Mouse (Mus musculus) gastrocnemius, adult 8-10 months (tissue): ENCODE measurements around the gene Nfatc4. TPM values are rescaled to one million over a fixed set of nuclear protein-coding genes. Genes with fewer than 3 reads are reported as not detected.
A peak's percentile ranks its signal among the peaks of the same experiment; 100 is the strongest.

Experiments
- DNase-seq, 2 experiments: peaks; one replicate each; pipeline ENCODE4 v3.0.0; 2022; ENCODE audit warnings: low spot score in 2 of 2
- total RNA-seq, 4 experiments: library from RNA; stranded (reverse); gene quantifications; 2 replicates each; pipeline ENCODE4 v1.2.4; 2022

Nfatc4 gene
- total RNA-seq = 1 to 10 TPM; 1.9 to 3.3 (median 2.5) TPM

DNA sequence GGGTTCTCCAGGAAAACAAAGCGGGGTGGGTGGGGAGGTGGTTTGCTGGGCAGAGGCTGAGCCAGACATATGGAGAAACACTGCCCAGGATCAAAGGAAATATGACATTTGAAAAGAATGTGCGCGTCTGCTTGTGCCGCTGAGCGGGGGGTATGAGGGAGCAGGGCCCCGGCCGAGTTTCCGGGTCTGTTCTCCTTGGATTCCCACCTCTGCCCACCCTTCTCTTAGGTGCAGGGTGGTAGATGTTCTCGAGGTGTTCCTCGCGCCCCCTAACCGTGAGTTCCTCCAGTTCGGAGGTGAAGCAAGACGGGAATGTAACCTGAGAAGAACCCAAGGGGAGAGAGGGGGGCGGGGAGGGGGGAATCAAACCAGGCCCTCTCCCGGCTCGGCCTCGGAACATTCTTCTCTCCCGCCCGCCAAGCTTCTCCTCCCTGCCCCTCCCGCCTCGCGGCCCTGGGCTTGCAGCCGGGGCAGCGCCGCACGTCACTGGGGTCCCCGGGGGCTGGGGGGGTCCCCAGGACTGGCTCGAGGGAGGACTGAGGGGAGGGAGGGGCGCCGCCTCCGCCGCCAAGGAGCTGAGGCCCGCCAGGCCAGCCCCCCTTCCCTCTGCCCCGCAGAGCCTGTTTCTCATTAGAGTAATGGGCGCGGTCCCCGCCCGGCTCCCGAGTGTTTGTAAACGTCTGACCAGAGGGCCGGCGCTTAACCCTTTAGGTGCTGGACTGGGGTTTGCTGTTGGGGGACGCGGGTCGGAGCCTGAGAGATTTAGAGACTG is at the start of gene Nfatc4:
TSS of gene Nfatc4 (plus strand) at position 154 of the 772 bp plus-strand sequence.
- DNase-seq = peak; percentile 76 to 87

DNA sequence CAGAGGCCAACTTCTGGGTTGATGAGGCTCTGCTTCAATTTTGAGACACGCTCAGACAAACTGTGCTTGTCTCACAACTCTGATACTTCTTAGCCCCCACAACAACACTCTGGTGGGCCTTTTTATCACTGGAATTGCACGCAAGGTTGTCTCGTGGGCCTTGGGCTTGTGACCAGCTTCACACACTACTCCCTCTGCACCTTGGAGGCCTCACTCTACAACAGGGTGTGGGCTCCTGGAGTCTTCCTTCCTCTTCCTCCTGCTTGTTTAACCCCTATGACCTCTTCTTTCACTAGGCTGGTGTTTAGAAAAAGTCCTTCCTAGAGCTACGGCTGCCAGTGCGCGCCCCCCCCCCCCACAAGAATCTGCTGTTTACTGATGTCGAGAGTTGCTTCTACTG is 46.2 kb upstream of the Nfatc4 start:
- DNase-seq = peak in 1 of 2 experiments; percentile 0

DNA sequence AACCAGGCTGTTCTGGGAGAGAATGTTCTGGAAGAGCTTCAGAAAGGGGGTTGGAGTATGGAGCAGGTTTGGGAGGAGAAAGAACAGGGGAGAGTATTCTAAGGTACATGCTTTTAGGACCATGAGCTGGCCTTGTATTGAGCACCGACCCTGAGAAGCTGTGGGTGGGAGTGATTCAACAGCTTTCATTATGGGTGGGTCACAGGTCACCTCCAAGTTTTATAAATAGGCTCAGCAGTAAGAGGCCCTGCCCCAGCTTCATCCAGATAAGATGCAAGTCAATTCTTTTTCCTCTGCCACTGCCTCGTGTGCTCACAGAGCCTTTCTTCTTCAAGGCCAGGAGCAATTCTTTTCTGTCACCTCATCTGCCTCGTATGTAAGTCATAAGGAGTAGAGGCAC is 45.8 kb upstream of the Nfatc4 start:
- peak in 1 of 2 experiments; percentile 1 for DNase-seq

DNA sequence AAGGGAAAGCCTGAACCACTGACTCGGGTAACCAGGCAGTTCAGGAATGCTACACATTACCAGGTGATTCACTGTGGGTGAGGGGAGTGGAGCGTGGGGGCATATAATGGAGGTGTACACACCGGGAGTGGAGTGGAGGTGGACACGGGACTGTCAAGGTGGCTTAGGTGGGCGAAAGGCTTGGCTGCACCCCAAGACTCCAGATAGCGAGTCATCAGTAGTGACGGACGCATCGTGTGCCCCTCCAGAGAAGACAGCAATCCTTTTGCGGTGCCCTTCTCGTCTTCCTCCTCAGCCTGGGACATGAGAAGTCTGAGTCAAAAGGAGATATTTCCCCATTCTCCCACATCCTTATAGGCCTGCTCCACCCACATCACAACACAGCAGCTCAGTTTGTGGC is 45.1 kb upstream of the Nfatc4 start:
- peak in 1 of 2 experiments; percentile 2 for DNase-seq

DNA sequence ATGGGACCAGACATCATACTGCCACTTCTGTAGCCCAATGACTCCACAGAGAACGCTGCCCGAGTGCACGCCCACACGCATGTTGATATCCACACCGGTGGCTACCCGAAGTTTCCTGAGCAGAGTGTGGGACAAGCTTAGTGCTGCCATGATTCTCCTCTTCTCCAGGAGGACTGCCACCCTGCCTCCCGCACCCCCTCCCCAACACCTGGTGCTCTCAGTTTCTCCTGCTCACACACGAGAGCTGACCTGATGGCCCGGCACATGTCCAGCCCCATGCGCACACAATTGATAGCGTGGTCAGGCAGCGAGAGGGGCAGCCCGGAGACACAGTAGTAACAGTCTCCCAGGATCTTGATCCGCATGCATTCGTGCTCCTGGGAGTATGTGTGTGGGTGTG is 44.3 kb upstream of the Nfatc4 start:
- DNase-seq = peak; percentile 1 to 2

DNA sequence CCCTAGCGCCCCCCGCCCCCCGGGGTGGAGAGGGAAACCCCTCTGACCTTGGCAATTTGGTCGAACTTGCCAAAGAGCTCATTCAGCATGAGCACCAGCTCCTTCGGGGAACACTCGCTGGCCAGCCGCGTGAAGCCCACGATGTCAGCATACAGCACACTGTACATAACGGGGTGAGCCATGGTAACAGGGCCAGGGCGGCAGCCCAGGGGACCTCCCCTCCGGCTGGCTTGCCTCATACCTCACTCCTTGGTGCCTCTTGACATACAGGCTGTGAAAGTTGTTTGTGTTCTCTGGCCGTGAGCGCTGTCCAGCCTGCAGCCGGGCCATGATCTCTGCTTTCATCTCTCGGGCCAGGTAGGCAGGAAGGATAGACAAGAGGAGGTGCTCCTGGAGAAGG is 43.3 kb upstream of the Nfatc4 start:
- peak in 1 of 2 experiments; percentile 1 for DNase-seq

DNA sequence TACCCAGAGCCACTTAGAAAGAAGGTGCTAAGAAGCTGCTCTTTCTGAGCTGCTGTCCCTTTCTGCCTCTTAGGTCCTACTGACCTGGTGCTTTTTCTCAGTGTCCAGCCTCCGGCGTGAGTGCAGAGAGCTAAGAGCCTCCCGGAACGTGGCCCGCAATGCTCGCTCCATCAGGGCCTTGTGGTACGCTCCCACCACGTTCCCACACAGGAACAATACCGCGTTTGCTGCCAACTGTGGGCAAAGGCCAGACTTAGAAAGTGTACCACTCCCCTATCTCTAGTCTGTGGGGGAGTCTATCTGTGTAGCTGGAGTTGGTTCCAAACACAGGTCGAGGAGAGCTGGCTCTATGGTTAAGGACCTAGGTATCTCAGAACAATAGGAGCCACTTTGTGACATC is 42.2 kb upstream of the Nfatc4 start:
- peak in 1 of 2 experiments; percentile 2 for DNase-seq

DNA sequence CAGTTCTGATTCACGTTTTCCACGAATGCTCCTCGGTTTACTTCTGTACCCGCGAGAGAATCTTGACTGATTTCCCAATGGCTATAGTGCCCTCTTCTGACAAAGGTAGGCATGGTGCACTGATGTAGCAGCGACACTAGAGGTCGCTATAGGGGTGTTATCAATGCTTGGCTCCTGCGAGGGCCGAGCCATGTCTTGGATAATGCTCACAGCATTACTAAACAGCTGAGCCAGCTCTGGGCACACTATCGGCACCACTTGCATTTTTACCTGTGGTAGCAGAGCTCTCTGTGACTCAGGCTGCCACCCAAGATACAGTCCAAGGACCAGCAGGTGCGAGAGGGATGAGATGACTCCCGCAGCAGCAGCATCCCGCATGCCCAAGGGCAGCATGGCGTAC is 41.6 kb upstream of the Nfatc4 start:
- DNase-seq = peak; percentile 11 to 29

DNA sequence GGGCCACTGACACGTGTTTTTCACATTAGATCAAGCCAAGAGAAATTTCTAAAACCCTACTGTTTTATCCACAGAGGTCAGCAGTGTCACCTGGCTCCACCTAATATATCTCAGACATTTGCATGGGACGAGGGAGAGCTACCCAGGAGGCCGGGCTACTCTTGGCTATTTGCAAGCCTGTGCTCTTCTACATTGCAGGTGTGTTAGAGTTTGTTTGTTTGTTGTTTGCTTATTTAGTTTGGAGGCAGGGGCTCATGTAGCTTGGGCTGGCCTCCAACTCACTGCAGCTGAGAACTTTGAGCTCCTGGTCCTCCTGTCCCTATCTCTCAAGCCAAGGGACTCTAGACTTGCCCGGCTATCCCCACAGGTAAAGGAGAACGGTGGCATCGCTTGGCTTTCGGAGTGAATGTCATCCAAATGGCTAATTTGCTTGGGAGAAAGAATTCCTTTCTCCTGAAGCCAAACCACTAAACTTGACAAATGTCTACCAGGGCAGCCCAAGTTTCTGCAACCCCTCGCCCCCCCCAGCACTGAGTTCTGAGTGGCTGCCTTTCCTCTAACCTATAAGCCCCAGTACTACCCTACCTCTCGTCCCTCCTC is 40.5 kb upstream of the Nfatc4 start:
- DNase-seq = peak in 1 of 2 experiments; percentile 1

DNA sequence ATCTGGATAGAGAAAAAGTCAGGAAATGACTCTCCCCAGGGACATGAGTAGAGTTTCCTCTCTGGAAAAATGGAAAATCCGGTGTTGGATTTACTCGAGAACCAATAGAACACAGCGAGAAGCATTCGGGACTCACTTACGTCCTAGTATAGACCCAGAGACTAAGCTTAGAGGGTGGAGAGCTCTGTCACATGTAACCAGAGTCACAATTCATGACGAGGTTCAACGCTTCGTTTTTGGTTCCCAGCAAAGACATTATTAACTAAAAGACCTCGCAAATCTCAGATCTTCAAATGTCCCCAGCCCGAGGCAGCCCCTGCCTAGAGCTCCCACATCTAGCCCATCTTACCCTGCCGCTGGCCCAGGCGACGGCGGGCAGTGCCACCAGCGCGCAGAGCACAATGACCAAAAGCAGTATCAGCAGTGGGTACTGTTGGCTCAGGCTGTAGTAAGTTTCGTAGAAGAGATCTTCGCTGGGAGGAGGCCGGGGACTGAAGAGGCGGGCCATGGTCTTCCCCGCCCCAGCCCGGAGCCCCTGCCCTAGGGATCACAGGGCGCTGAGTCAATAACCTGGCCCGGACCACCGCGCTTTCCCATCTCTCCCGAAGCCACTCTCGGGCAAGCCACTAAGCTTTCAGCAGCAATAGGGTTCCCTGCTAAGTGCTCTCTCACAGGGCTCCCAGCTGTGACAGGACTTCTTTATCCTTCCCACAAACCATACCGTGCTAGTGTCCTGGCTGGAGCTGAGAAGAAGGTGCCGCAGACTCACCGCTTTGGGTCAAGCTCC is 39.6 kb upstream of the Nfatc4 start:
- peak in 1 of 2 experiments; percentile 3 for DNase-seq

DNA sequence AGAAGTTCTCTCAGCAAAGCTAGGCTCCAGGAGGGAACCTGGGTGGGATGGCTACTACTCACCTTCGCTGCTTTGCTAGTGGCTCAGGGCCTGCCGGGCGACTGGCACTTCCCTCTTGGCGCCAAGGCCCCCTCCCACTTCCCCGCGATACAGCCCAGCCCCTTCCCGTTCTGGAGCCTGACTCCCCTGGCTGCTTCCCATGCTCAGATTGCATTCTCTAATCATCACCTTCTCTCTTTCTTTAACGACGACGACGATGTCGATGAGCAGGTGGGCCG is 39.0 kb upstream of the Nfatc4 start, which contains the start of gene Adcy4:
TSS of gene Adcy4 (minus strand) at position 138 of the 278 bp plus-strand sequence.
- no peak for DNase-seq

DNA sequence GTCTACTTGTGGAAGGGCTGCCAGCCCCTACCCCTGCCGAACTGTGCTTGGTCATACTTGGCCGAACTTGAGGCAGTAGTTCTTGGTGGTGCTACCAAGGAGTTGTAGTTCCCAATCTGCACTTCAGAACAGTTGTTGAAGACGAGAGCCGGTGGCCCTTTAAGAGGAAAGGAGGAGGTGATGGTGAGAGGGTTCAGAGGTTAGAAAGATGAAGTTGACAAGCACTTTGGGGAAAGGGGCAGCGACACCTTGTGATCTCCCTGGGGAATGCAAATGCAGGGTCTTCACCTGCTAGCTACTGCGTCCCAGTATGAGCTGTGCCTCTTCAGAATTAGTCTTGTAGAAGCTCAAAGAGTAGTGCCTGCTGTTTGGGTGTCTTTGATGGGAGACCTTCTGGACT is 37.7 kb upstream of the Nfatc4 start:
- DNase-seq = peak in 1 of 2 experiments; percentile 1

DNA sequence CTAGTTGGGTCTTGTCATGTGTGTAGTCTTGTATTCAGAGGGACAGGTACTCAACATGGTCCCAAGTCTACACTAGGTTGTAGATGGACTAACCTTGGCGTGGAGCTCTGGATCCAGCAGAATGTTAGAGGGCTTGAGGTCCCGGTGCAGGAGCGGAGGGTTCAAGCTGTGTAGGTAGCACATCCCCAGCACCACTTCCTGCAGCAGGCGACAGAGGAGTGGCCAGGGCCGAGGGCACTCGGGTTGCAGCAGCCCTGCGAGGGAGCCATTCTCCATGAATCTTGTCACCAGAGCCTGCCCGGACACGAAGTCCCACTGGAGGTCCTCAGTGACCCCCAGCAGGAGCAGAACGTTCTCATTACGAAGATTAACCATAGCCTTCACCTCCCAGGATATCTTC is 35.2 kb upstream of the Nfatc4 start:
- DNase-seq = peak in 1 of 2 experiments; percentile 1

DNA sequence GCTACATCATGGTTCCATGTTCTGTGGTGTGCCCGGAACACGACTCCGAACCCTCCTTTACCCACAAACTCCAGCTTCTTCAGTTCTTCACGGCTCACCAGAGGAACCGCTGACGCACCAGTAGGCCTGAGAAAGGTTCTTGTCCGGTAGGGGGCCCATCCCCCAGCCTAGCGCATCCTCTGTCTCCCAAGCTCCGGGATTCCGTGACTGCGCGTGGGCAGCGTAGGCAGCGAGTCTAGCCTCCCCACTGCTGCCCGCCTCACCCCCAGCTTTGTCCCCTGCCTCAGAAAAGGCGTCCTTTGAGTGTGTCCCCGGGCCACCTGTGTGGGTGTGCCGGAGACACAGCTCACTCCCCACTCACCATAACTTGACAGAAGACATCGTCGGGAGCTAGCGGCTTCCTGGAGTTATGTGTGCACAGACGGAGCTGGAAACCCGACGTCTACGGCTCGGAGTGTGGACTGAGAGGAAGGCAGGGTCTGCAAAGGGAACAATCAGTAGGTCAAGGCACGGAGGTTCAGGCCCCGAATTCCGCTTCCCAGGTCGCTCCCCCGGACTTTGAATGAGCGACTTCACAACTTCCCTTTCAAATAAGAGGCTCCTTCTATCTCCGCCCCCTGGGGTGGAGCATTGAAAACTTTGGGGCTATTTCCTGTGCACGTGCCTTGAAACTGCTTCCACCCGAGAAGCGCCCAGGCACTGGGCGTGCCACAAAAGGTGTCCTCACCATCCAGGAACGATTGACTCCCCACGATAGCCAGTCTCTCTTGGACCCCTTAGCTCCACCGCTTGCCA is 34.5 kb upstream of the Nfatc4 start, which contains the start of gene Ripk3:
TSS of gene Ripk3 (minus strand) at position 610 of the 795 bp plus-strand sequence.
- no peak for DNase-seq

DNA sequence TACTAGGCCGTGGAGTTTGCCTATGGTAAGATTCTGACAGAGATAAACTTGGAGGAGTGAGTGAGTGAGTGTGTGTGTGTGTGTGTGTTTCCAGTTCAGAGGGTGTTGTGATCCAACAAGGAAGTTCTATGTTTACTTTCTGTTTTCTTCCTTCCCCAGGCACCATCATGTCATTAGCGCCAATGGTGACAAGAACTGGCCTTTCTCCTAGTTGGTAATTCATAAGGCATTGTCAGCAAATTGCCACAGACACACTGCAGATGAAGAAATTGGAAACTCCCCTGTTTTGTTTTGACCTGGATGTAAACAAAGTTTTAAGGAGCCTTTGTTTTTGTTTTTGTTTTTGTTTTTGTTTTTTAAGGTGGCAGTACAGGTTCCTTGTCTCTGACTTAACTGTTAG is 29.5 kb upstream of the Nfatc4 start:
- no peak for DNase-seq

DNA sequence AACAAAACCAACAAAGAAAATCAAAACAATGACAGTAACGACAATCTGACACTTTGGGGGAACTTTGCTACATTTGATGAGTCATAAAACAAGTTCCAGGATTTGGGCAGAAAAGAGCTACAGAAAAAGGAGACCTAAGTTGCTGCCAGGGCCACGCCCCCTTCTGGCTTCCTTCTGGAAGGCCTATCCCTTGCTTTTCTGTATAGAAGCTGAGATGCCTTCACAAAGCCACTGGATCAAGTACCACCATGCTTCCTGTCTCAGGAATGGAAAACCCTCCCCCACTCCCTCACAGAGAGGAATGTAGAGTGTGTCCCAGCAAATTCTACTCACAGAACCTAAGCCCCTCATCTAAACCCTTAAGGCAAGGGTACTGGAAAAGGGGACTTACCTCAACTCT is 29.0 kb upstream of the Nfatc4 start:
- peak in 1 of 2 experiments; percentile 2 for DNase-seq

DNA sequence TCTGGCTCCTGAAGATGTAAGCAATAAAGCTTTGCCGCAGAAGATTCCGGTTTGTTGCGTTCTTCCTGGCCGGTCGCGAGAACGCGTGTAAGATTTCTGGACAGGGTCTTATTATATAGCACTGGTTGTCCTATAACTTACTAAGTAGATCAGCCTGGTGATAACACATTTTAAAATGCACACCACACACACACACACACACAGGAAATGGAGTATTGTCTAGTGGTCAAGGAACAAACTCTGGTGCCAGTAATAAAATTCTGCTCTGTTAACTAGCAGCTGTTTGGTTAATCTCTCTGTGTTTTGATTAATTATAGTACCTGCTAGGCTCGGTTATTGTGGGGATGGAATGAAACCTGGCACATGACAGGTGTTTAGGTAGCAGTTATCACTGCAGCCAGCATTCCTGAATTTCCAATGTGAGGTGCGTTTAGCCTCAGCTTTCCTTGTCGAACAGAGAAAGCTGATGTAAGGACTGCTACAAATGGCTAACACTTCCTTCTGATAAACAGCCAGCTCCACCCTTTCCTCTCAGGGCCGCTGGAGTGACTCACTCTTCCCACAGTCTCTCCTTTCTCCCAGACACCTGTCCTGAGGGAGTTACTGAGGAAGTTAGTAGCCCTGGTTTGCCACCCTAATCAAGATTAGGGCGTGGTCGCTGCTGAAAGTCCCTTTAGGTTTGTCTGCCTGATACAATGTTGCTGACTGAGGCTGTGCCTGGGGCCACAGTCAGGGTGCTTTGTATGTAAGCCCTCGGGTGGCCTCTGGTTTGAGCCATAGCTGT is 27.4 kb upstream of the Nfatc4 start:
- no peak for DNase-seq

DNA sequence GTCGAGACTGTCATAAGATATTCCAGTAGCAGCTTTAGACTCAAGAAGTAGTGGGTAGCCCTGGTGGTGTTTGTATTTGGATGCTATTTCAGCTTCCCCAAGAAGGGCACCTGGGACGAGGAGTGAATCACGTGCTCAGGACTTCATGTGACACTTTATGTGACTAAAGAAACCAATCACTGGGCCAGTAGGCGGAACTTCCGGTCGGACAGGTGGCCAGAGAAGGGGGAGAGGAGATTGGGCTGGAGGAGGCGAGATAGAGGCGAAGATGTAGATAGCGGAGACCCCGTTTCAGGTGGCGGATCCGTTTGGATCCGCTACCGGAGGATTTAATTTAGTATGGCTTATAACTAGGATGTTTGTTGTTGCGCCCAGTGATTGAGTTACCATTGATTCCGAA is 8.1 kb upstream of the Nfatc4 start:
- peak; percentile 71 to 74 for DNase-seq

DNA sequence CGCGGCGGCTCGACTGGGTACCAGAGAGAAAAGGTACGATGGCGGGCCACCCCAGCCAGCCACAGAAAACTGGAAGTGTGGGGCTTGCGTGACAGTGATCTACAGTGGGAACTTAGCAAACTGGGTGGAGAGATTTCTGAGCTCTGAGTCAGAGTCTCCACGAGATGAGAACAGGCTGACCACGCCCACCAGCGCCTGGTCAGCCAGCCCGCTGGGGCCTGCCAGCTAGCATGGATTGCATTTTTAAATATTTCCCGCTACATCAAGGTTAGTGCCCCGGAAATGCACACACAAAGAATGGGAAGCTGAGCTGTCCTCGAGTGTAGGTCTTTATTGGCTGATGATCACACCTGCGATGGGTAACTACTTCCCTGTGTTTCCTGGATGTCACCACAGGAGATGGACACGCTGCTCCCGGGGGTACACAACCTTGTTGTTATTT is 7.6 kb upstream of the Nfatc4 start:
- peak; percentile 43 to 62 for DNase-seq

DNA sequence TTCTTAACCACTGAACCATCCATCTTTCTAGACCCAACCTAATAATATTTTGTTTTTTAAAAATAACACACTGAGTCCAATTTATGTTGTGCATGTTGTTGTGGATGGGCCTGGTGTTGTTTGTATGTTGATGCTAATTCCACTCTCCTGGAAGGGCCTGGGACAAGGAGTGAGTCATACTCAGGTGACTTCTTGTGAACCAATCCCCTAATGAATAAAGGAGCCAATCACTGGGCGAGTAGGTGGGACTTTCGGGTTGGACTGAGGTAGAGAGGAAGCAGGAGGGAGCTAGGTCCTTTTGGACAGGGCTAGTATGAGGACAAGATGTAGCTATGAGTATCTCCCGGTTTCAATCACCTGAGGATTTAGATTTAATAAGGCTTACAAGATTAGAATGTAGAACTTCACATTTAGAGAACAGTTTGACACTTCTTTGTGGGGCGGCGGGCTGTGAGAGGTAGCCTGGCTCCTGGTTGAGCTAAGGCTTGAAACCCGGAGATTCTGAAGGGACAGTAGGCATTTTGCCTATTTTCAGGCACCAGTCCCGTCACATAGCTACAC is 3.0 kb upstream of the Nfatc4 start:
- no peak for DNase-seq
